Mouse (Mus musculus): ENCODE measurements around the gene Dtd2.

DNA sequence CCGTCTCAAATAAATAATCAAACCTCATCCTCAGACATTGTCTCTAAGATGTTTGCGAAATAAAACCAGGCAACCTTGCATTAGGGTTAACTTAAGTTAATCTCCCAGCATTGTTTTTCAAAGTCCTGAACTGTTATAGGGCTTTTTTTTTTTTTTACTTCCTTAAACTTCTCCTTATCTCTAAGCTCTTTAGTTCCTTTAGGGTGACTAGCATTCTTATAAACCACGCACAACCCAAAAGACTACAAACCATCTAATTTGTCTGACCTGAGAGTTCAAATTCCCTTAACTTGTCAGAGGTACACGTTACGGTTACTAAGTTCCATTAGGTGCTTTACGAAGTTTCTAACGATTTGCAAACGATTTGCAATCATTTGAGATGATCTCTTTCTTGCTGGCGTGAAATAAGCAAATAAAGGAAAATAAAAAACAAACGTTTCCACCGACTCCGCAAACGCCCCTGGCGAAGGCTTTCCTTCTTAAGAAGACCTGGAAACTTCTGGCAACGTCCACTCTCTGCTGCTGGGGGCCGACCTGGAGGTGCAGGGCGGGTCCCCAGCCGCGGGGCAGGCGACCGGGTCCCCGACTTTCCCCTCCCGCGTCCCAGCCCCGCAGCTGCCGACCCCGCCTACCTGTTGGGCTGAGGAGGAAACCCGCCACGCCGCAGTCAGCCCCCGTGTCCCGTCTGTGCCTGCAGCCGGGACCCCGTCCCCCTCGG lies 35.8 kb downstream of the Dtd2 start:
- TF ChIP-seq POLR2A (IDR thresholded peaks at IDR 0.05; ENCODE audit: low read depth, low read length): no peak
- TF ChIP-seq CTCF (IDR thresholded peaks at IDR 0.05; ENCODE audit: extremely low read depth, insufficient read depth, insufficient read length, insufficient replicate concordance): no peak
